In genomic region chr9:83652015-83652414, GRCm38 (mm10) we compare ENCODE assay signal across 19 mouse cellular contexts.
"Had no signal": no experiment of that assay in that cellular context is flagged by ENCODE, and none has a peak within 500 bp of the region (broad histone marks: within the 10 kb centered on the region; RNA-seq: fewer than 3 reads in every experiment).

No protein-coding gene starts in this region.

- H3K4me1 ChIP-seq: liver, embryonic 12.5 days; liver, embryonic 15.5 days; megakaryocyte, embryonic 14.5 days had no signal

- H3K27me3 ChIP-seq: limb, embryonic 13.5 days; liver, embryonic 12.5 days; liver, embryonic 15.5 days; lung, embryonic 15.5 days; megakaryocyte, embryonic 14.5 days; neural tube, embryonic 12.5 days; neural tube, embryonic 15.5 days had no signal

- H3K27ac ChIP-seq: limb, embryonic 10.5 days; limb, embryonic 13.5 days; liver, embryonic 12.5 days; liver, embryonic 15.5 days; lung, embryonic 15.5 days; neural tube, embryonic 12.5 days; neural tube, embryonic 15.5 days; stomach, postnatal 0 days had no signal

- H3K9me3 ChIP-seq: limb, embryonic 10.5 days; limb, embryonic 13.5 days; liver, embryonic 12.5 days; liver, embryonic 15.5 days; lung, embryonic 15.5 days; neural tube, embryonic 12.5 days; neural tube, embryonic 15.5 days had no signal

- H3K36me3 ChIP-seq: limb, embryonic 10.5 days; limb, embryonic 13.5 days; liver, embryonic 12.5 days; liver, embryonic 15.5 days; lung, embryonic 15.5 days; neural tube, embryonic 12.5 days; neural tube, embryonic 15.5 days had no signal

- DNase-seq: kidney, postnatal 4 days; layer of hippocampus, adult 9-11 months; liver; lung, adult 18-20 months; lung, postnatal 10 days; lung, postnatal 36 days; right cerebral cortex, adult 18-20 months; right cerebral cortex, postnatal 14 days; right cerebral cortex, postnatal 4 days; thymus, adult 2 months had no signal

- H3K4me3 ChIP-seq: limb, embryonic 10.5 days; limb, embryonic 13.5 days; liver, embryonic 12.5 days; liver, embryonic 15.5 days; lung, embryonic 15.5 days; megakaryocyte, embryonic 14.5 days; neural tube, embryonic 12.5 days; neural tube, embryonic 15.5 days had no signal

- H3K9ac ChIP-seq: limb, embryonic 13.5 days; liver, embryonic 12.5 days; liver, embryonic 15.5 days; lung, embryonic 15.5 days; neural tube, embryonic 12.5 days; neural tube, embryonic 15.5 days had no signal
